Mouse (Mus musculus) liver, postnatal 0 days (tissue): ENCODE measurements around the gene Nxf1. TPM values are rescaled to one million over a fixed set of nuclear protein-coding genes. Genes with fewer than 3 reads are reported as not detected.

ENCODE experiments used
- ATAC-seq: fragments of 200-750 bp; cut with Nextera tagmentation; 2 replicates; pipeline ENCODE4 v1.8.0; 2017; ENCODE audit warnings: mild to moderate bottlenecking, moderate library complexity
- DNase-seq: peaks from one replicate; pipeline ENCODE4 v3.0.0-alpha.2; 2016
- H3K27ac ChIP-seq: fragments of 300-500 bp; sonication (generic); 2 replicates; pipeline ENCODE4 v1.5.1; 2014; ENCODE audit warnings: antibody characterized with exemption, moderate library complexity, mild to moderate bottlenecking, low read depth
- H3K27me3 ChIP-seq: fragments of 300-500 bp; sonication (generic); 2 replicates; pipeline ENCODE4 v1.6.1; 2014; ENCODE audit warnings: low read length, control low read depth, mixed read lengths; ENCODE audit not compliant: insufficient read depth
- H3K36me3 ChIP-seq: fragments of 300-500 bp; sonication (generic); replicated peaks from 2 replicates; pipeline ENCODE4 v1.6.1; 2014; ENCODE audit warnings: mild to moderate bottlenecking, control low read depth, low read length, moderate library complexity, mixed read lengths; ENCODE audit not compliant: insufficient read depth
- H3K4me1 ChIP-seq: fragments of 300-500 bp; sonication (generic); 2 replicates; pipeline ENCODE4 v1.6.1; 2014; ENCODE audit warnings: antibody characterized with exemption, mild to moderate bottlenecking, control low read depth; ENCODE audit not compliant: insufficient read depth
- H3K4me2 ChIP-seq: fragments of 300-500 bp; sonication (generic); 2 replicates; pipeline ENCODE4 v1.6.1; 2014; ENCODE audit warnings: low read depth, mild to moderate bottlenecking, low read length, moderate library complexity, mixed read lengths
- H3K4me3 ChIP-seq: fragments of 300-500 bp; sonication (generic); 2 replicates; pipeline ENCODE4 v1.5.1; 2014; ENCODE audit warnings: low read depth, low read length
- H3K9ac ChIP-seq: fragments of 300-500 bp; sonication (generic); replicated peaks from 2 replicates; pipeline ENCODE4 v1.6.1; 2014; ENCODE audit warnings: mild to moderate bottlenecking, moderate library complexity
- H3K9me3 ChIP-seq: fragments of 300-500 bp; sonication (generic); 2 replicates; pipeline ENCODE4 v1.6.1; 2016; ENCODE audit warnings: mild to moderate bottlenecking, control low read depth, low read length, mixed read lengths
- CTCF ChIP-seq: sonication (generic); IDR thresholded peaks from 2 replicates; pipeline ENCODE4 v1.5.1; 2016; ENCODE audit warnings: antibody characterized with exemption, low read depth
- EP300 ChIP-seq: IDR thresholded peaks from 2 replicates; pipeline ENCODE4 v1.6.1; 2016; ENCODE audit warnings: antibody characterized with exemption, low read depth, mild to moderate bottlenecking
- WGBS: fragments of 180-500 bp; shearing (Covaris S2); extraction: QIAGEN DNeasy Blood & Tissue Kit; methylation state at CpG from one replicate; pipeline ENCODE4 v1.1.7; 2014; ENCODE audit not compliant: insufficient replicate concordance; 5-methylcytosine and 5-hydroxymethylcytosine counted together
- polyA plus RNA-seq: library from polyadenylated mRNA; unstranded; fragments of >200 nt; fragmentation: Nextera tagmentation; extraction: Ambion mirVana; gene quantifications from 2 replicates; pipeline ENCODE4 v1.2.1, GENCODE M21; 2015

The Nxf1 gene
- polyA plus RNA-seq, 1 experiment from 2014 or later: 49.9 TPM

- H3K27ac ChIP-seq: no peak overlapping the region
These were observed 47.2 kb downstream of the Nxf1 start for GRCm38 (mm10) chr19:8803879-8804660.

DNA sequence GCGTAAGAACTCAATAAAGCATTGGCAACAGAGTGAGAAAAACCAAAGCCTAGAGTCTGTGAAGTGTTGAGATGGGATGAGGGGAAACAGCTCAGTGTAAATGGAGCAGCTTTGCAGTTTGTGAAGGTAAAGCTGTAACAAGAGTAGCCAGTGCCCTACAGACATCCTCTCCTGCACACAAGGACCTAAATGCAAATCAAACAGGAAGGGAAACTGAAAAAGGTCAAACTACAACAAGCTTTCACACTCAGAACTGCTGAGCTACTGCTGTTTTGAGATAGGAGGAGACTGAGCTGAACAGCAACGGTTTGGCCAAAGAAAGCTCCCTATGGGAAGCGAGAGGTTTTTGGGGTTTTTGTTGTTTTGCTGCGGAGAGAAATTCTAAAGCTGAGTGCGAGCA is 49.9 kb downstream of the Nxf1 start:
- 86% methylated on average over 5 of the region's 5 CpGs for WGBS
- Histone ChIP-seq H3K27me3 (no peaks in the 10 kb centered on the region), H3K27ac (peak overlapping the region; percentile 18; the same call in 1 of the 2 replicates), H3K4me2 (no peak overlapping the region), H3K4me1 (peaks cover 12% of the 10 kb centered on the region), H3K9me3 (no peaks in the 10 kb centered on the region), H3K36me3 (peaks cover 32% of the 10 kb centered on the region), H3K4me3 (no peak overlapping the region), H3K9ac (no peak overlapping the region)
- ATAC-seq (no peak), DNase-seq (no peak)
- TF ChIP-seq EP300 (no peak), CTCF (no peak)

More at GRCm38 (mm10) chr19:8803879-8804660, 47.2 kb downstream of the Nxf1 start:
- H3K9ac ChIP-seq: no peak overlapping the region
- H3K4me3 ChIP-seq: no peak overlapping the region
- DNase-seq: no peak
- H3K36me3 ChIP-seq: peaks cover 12% of the 10 kb centered on the region
- H3K4me2 ChIP-seq: no peak overlapping the region
- 74% methylated on average over 11 of the region's 11 CpGs for WGBS
- TF ChIP-seq CTCF (no peak), EP300 (no peak)
- H3K9me3 ChIP-seq: no peaks in the 10 kb centered on the region
- H3K27me3 ChIP-seq: no peaks in the 10 kb centered on the region
- ATAC-seq: no peak
- H3K4me1 ChIP-seq: peaks cover 19% of the 10 kb centered on the region

DNA sequence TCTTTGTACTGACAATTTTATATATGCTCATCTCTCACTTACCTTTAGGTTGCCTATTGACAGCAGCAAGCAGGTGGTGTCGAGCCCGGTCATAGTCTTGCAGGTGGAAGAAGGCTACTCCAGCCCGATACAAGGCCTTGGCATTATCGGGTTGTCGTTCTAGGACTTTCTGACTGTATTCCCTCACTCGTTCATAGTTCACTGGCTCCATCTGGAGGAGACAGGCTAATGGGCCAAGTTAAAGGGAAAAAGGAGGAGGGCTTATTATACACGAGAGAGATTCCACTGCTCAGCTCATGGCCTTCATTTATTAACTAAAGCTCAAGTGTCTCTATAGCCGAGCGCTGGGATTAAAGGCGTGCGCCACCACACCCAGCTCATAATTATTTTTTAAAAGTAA is 58.9 kb downstream of the Nxf1 start:
- Histone ChIP-seq H3K36me3 (peaks cover 36% of the 10 kb centered on the region), H3K4me1 (peaks cover 7% of the 10 kb centered on the region), H3K27me3 (no peaks in the 10 kb centered on the region), H3K27ac (no peak overlapping the region), H3K9ac (no peak overlapping the region), H3K4me3 (no peak overlapping the region), H3K9me3 (no peaks in the 10 kb centered on the region), H3K4me2 (no peak overlapping the region)
- ATAC-seq (no peak), DNase-seq (no peak)
- 81% methylated on average over 11 of the region's 11 CpGs for WGBS
- TF ChIP-seq CTCF (peak; percentile 39), EP300 (no peak)

DNA sequence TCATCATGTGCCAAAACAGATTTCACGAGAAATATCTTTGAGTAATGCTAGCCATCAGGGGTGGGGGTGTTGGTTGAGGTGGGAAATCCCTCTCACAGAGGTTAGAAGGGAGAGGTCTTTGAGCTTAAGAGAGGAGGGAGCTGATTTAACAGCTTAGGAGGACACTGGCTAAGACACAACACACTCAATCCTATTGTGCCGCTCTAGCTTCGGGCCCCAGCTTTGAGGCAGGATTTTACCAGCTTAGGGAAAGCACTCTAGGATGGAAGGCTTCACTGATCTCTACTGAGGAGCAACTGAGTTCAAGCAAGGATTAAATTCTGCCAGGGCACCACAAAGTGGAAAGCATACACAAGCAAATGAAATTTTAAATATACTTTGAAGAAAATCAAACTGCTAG is 60.1 kb downstream of the Nxf1 start:
- H3K4me2 ChIP-seq: peak overlapping the region; percentile 33; the same call in 1 of the 2 replicates
- no peak overlapping the region for H3K9ac ChIP-seq
- H3K4me3 ChIP-seq: no peak overlapping the region
- TF ChIP-seq EP300: no peak
- TF ChIP-seq CTCF: no peak
- no peaks in the 10 kb centered on the region for H3K27me3 ChIP-seq
- ATAC-seq (no peak), DNase-seq (no peak)
- H3K36me3 ChIP-seq: peaks cover 28% of the 10 kb centered on the region
- no peak overlapping the region for H3K27ac ChIP-seq
- WGBS: 79% methylated on average over 3 of the region's 3 CpGs
- peaks cover 9% of the 10 kb centered on the region for H3K4me1 ChIP-seq
- H3K9me3 ChIP-seq: no peaks in the 10 kb centered on the region

DNA sequence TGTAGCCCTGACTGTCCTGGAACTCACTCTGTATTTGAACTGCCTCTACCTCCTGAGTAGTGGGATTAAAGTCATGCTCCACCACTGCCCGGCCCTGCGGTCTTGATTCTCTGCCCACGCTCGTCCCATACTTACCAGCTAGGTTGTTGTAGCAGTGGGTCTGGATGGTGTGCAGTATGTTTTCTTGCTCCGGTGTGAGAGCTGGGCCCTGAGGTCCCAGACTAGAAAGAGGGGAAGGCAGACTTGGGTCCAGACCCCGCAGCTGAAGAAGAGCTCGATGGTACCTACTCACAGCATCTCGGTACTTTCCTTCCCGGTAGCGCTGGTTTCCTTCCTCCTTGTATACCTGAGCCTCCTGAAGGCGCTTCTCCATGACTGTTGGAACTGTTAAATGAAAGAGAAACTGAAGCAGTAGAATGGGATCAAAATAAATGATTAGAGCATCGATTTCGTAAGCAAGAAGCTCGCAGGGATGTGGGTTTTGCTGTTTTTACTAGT is 61.5 kb downstream of the Nxf1 start:
- no peak for TF ChIP-seq EP300
- TF ChIP-seq CTCF: no peak
- WGBS: 15% methylated on average over 14 of the region's 14 CpGs
- Histone ChIP-seq H3K9me3 (no peaks in the 10 kb centered on the region), H3K27me3 (no peaks in the 10 kb centered on the region), H3K4me2 (peak overlapping the region; percentile 87), H3K9ac (peak overlapping the region; percentile 94), H3K27ac (peak overlapping the region; percentile 99), H3K36me3 (peaks cover 29% of the 10 kb centered on the region), H3K4me3 (peak overlapping the region; percentile 98), H3K4me1 (peaks cover 22% of the 10 kb centered on the region)
- ATAC-seq: no peak
- no peak for DNase-seq

DNA sequence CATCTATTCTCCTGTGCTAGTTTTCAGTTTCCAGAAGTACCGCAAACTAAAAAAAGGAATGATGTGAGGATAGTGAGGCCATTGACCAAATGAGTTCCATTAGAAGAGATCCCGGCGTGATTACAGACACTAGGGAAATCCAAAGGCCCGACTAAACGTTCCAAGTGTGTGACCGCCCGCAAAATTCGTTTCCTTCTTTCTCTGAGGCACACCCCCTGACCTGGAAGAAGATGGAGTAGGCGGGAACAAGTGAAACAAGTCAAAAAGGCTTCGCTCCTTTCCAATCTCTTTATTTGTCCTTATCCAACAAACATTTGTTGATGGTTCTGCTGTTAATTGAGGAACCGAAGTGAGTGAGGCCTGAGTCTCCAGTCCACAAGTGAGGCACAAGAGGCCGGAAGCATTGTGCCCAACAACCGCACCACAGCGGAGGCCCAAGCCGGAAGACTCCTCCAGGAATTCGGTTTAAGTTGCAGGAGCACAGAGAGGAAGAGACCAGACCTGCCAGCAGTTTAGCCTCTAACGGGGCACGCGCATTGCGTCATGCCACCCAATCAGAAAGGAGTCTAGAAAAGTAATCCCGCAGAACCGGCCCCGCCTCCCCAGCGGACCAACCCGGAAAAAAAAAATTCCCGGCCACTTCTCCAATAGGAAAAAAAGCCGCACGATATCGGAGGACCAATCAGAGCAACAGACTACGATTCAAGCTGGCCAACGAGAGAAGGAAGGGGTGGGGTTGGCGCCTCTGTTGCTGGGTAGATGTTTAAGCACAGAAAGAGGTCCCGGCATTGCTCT is 62.1 kb downstream of the Nxf1 start, which contains the start of gene Ttc9c:
Ttc9c (minus strand) TSS at position 533 of the 795 bp plus-strand sequence.
- Histone ChIP-seq H3K4me1 (peaks cover 22% of the 10 kb centered on the region), H3K9me3 (no peaks in the 10 kb centered on the region), H3K9ac (peak within 1 kb of the TSS; percentile 94), H3K4me2 (peak within 1 kb of the TSS; percentile 87), H3K4me3 (peak within 1 kb of the TSS; percentile 98), H3K27ac (peak within 1 kb of the TSS; percentile 99), H3K27me3 (no peaks in the 10 kb centered on the region), H3K36me3 (peaks cover 29% of the 10 kb centered on the region)
- peak; percentile 83 for ATAC-seq
- peak; percentile 95 for DNase-seq
- TF ChIP-seq CTCF (no peak), EP300 (no peak; the same call in 1 of the 2 replicates)
- under 1% methylated on average over 33 of the region's 33 CpGs for WGBS
